Mouse (Mus musculus) neural tube, embryonic 15.5 days (tissue): ENCODE data around the gene Aasdhppt. TPM values are rescaled to one million over a fixed set of nuclear protein-coding genes. Genes with fewer than 3 reads are reported as not detected.

Experiments
- ATAC-seq: fragments of 200-750 bp; cut with Nextera tagmentation; 2 replicates; pipeline ENCODE4 v1.8.0; 2017; ENCODE audit warnings: mild to moderate bottlenecking, moderate TSS enrichment, moderate library complexity; ENCODE audit not compliant: low FRiP score
- H3K27ac ChIP-seq: fragments of 300-500 bp; sonication (generic); replicated peaks from 2 replicates; pipeline ENCODE4 v1.5.1; 2015; ENCODE audit warnings: mild to moderate bottlenecking, inconsistent platforms
- H3K27me3 ChIP-seq: fragments of 300-500 bp; sonication (generic); replicated peaks from 2 replicates; pipeline ENCODE4 v1.6.1; 2015; ENCODE audit warnings: inconsistent platforms
- H3K36me3 ChIP-seq: fragments of 300-500 bp; sonication (generic); 2 replicates; pipeline ENCODE4 v1.6.1; 2015; ENCODE audit warnings: inconsistent platforms
- H3K4me1 ChIP-seq: fragments of 300-500 bp; sonication (generic); 2 replicates; pipeline ENCODE4 v1.6.1; 2015; ENCODE audit warnings: inconsistent platforms
- H3K4me2 ChIP-seq: fragments of 300-500 bp; sonication (generic); 2 replicates; pipeline ENCODE4 v1.6.1; 2015; ENCODE audit warnings: inconsistent platforms, mild to moderate bottlenecking, moderate library complexity
- H3K4me3 ChIP-seq: fragments of 300-500 bp; sonication (generic); replicated peaks from 2 replicates; pipeline ENCODE4 v1.5.1; 2015; ENCODE audit warnings: mild to moderate bottlenecking, inconsistent platforms
- H3K9ac ChIP-seq: fragments of 300-500 bp; sonication (generic); replicated peaks from 2 replicates; pipeline ENCODE4 v1.6.1; 2015; ENCODE audit warnings: mild to moderate bottlenecking, inconsistent platforms
- H3K9me3 ChIP-seq: fragments of 300-500 bp; sonication (generic); replicated peaks from 2 replicates; pipeline ENCODE4 v1.6.1; 2016; ENCODE audit warnings: inconsistent platforms
- WGBS: fragments of 180-500 bp; shearing (Covaris S2); methylation state at CpG from one replicate; pipeline ENCODE4 v1.1.7; 2015; ENCODE audit warnings: mixed read lengths; 5-methylcytosine and 5-hydroxymethylcytosine counted together
- microRNA-seq: library from miRNA; unstranded; fragments of <30 nt; microRNA quantifications from one replicate; pipeline ENCODE4, GENCODE M21; 2017
- polyA plus RNA-seq: library from polyadenylated mRNA; unstranded; fragments of >200 nt; fragmentation: Nextera tagmentation; extraction: Ambion mirVana; gene quantifications from 2 replicates; pipeline ENCODE4 v1.2.1, GENCODE M21; 2015

The Aasdhppt gene
- polyA plus RNA-seq, 1 experiment from 2014 or later, result 33.5 TPM

- Histone ChIP-seq H3K9ac (no peak overlapping the region), H3K4me3 (no peak overlapping the region), H3K4me1 (no peaks in the 10 kb centered on the region), H3K27ac (no peak overlapping the region), H3K36me3 (peaks cover 3% of the 10 kb centered on the region; the same call in 1 of the 2 replicates), H3K27me3 (no peaks in the 10 kb centered on the region), H3K4me2 (no peak overlapping the region), H3K9me3 (no peaks in the 10 kb centered on the region)
- WGBS, result 93% methylated on average over 3 of the region's 3 CpGs
- no peak for ATAC-seq
Observed at GRCm38 (mm10) chr9:4266881-4267280, 42.4 kb downstream of the Aasdhppt start.

GRCm38 (mm10) chr9:4260746-4261090 is 48.6 kb downstream of the Aasdhppt start:
- Histone ChIP-seq H3K4me2 (peak overlapping the region; percentile 20), H3K4me3 (peak overlapping the region; percentile 29), H3K27me3 (no peaks in the 10 kb centered on the region), H3K4me1 (no peaks in the 10 kb centered on the region), H3K36me3 (no peaks in the 10 kb centered on the region), H3K27ac (no peak overlapping the region), H3K9ac (no peak overlapping the region), H3K9me3 (no peaks in the 10 kb centered on the region; the same call in 1 of the 2 replicates)
- peak; percentile 47; the same call in 1 of the 2 replicates for ATAC-seq
- WGBS, result 68% methylated on average over 12 of the region's 12 CpGs

GRCm38 (mm10) chr9:4259841-4260745 is 49.2 kb downstream of the Aasdhppt start:
- Histone ChIP-seq H3K27ac (no peak overlapping the region), H3K27me3 (no peaks in the 10 kb centered on the region), H3K9ac (no peak overlapping the region), H3K4me1 (no peaks in the 10 kb centered on the region), H3K9me3 (no peaks in the 10 kb centered on the region; the same call in 1 of the 2 replicates), H3K4me2 (peak overlapping the region; percentile 20), H3K36me3 (no peaks in the 10 kb centered on the region), H3K4me3 (peak overlapping the region; percentile 29)
- peak; percentile 47; the same call in 1 of the 2 replicates for ATAC-seq
- 50% methylated on average over 65 of the region's 65 CpGs for WGBS

GRCm38 (mm10) chr9:4259074-4259473 is 50.2 kb downstream of the Aasdhppt start:
- 91% methylated on average over 10 of the region's 10 CpGs for WGBS
- no peak overlapping the region for H3K4me3 ChIP-seq
- H3K9me3 ChIP-seq, result no peaks in the 10 kb centered on the region; the same call in 1 of the 2 replicates
- H3K27me3 ChIP-seq, result no peaks in the 10 kb centered on the region
- 0 out of 2 replicates have a peak, but pooled peaks have one; percentile 11 for ATAC-seq
- no peak overlapping the region for H3K9ac ChIP-seq
- no peaks in the 10 kb centered on the region for H3K4me1 ChIP-seq
- no peak overlapping the region for H3K4me2 ChIP-seq
- no peaks in the 10 kb centered on the region for H3K36me3 ChIP-seq
- no peak overlapping the region for H3K27ac ChIP-seq

Small RNA genes lying within 50 kb of the gene (microRNA-seq; reads per million reads assigned to microRNA genes)
- not detected for gene Gm22195

Other genes starting within 250 kb of the Aasdhppt start
- 13.6 and 15.6 TPM in 2 replicates for gene Kbtbd3, start 362 bp upstream of the Aasdhppt start, polyA plus RNA-seq
- 39.1 and 41.1 TPM in 2 replicates for gene Msantd4, start 67.1 kb upstream of the Aasdhppt start, polyA plus RNA-seq